Mouse (Mus musculus): Measurements from ENCODE around the gene Bri3.

Bri3 gene

GRCm38 (mm10) chr5:144420001-144420400 is 175.8 kb downstream of the Bri3 start:
- no peak for DNase-seq (ENCODE audit: low spot score in 2 of 2)

GRCm38 (mm10) chr5:144426697-144427096 is 182.5 kb downstream of the Bri3 start:
- DNase-seq (ENCODE audit: low spot score in 2 of 2): no peak

- no peak for DNase-seq (ENCODE audit: low spot score in 2 of 2)
These were observed 183.6 kb downstream of the Bri3 start for GRCm38 (mm10) chr5:144427861-144428260.

- no peak for DNase-seq (ENCODE audit: low spot score in 2 of 2)
These were observed 187.2 kb downstream of the Bri3 start for GRCm38 (mm10) chr5:144431481-144431880.

- no peak for DNase-seq (ENCODE audit: low spot score in 2 of 2)
These were observed 195.2 kb downstream of the Bri3 start for GRCm38 (mm10) chr5:144439286-144440040.

GRCm38 (mm10) chr5:144441831-144442271 is 197.6 kb downstream of the Bri3 start:
- no peak for DNase-seq (ENCODE audit: low spot score in 2 of 2)

GRCm38 (mm10) chr5:144446475-144447225 is 202.4 kb downstream of the Bri3 start:
- peak in 1 of 2 experiments; percentile 6 for DNase-seq (ENCODE audit: low spot score in 2 of 2)

- no peak for DNase-seq (ENCODE audit: low spot score in 2 of 2)
These were observed 203.0 kb downstream of the Bri3 start for GRCm38 (mm10) chr5:144447226-144447616.

- DNase-seq (ENCODE audit: low spot score in 2 of 2): no peak
These were observed 203.7 kb downstream of the Bri3 start for GRCm38 (mm10) chr5:144447975-144448374.

GRCm38 (mm10) chr5:144452776-144453455 is 208.7 kb downstream of the Bri3 start:
- no peak for DNase-seq (ENCODE audit: low spot score in 2 of 2)

- DNase-seq (ENCODE audit: low spot score in 2 of 2): no peak
These were observed 213.5 kb downstream of the Bri3 start for GRCm38 (mm10) chr5:144457623-144458287.

- no peak for DNase-seq (ENCODE audit: low spot score in 2 of 2)
These were observed 222.8 kb downstream of the Bri3 start for GRCm38 (mm10) chr5:144466987-144467386.

GRCm38 (mm10) chr5:144473056-144473455 is 228.8 kb downstream of the Bri3 start:
- peak; percentile 14 to 30 for DNase-seq (ENCODE audit: low spot score in 2 of 2)

GRCm38 (mm10) chr5:144479677-144480171 is 235.5 kb downstream of the Bri3 start:
- DNase-seq (ENCODE audit: low spot score in 2 of 2): no peak

- no peak for DNase-seq (ENCODE audit: low spot score in 2 of 2)
These were observed 239.6 kb downstream of the Bri3 start for GRCm38 (mm10) chr5:144483659-144484375.

- no peak for DNase-seq (ENCODE audit: low spot score in 2 of 2)
These were observed 247.1 kb downstream of the Bri3 start for GRCm38 (mm10) chr5:144491308-144491707.
